Mouse (Mus musculus): ENCODE data around the gene Cxcr4. TPM values are rescaled to one million over a fixed set of nuclear protein-coding genes. Genes with fewer than 3 reads are reported as not detected.

Gene Cxcr4
- total RNA-seq, 2 experiments from 2014 or later, result 1.5 to 1.6 TPM

- intact Hi-C loops (cut with DNase I), result no loop called here
- DNase-seq (ENCODE audit: low spot score in 2 of 2), result no peak
Measured at GRCm38 (mm10) chr1:128543137-128543536, 49.0 kb downstream of the Cxcr4 start.

- no peak for DNase-seq (ENCODE audit: low spot score in 2 of 2)
- intact Hi-C loops (cut with DNase I), result no loop called here
Measured at GRCm38 (mm10) chr1:128542555-128542954, 49.5 kb downstream of the Cxcr4 start.

GRCm38 (mm10) chr1:128540213-128540612, 51.9 kb downstream of the Cxcr4 start:
- DNase-seq (ENCODE audit: low spot score in 2 of 2), result no peak
- intact Hi-C loops (cut with DNase I), result no loop called here

GRCm38 (mm10) chr1:128539555-128539954, 52.5 kb downstream of the Cxcr4 start:
- DNase-seq (ENCODE audit: low spot score in 2 of 2), result no peak
- intact Hi-C loops (cut with DNase I), result no loop called here

Other genes with a start within 250 kb of the Cxcr4 start
- gene Mcm6, start 232.6 kb downstream of the Cxcr4 start, total RNA-seq (2021), result 1 to 10 TPM; 5.3 to 6.2 TPM
- 10 to 100 TPM; 50.2 to 50.3 TPM for gene Dars, start 174.9 kb downstream of the Cxcr4 start, total RNA-seq (2021)

All from left cerebral cortex, postnatal 36 days (tissue).